Mouse (Mus musculus) R1 (cell line): Measurements from ENCODE around the gene Tas2r135.

Source experiments
- DNase-seq: peaks from one replicate; pipeline ENCODE4 v3.0.0-alpha.2; 2018; ENCODE audit warnings: low read depth, low spot score

Tas2r135 gene

DNA sequence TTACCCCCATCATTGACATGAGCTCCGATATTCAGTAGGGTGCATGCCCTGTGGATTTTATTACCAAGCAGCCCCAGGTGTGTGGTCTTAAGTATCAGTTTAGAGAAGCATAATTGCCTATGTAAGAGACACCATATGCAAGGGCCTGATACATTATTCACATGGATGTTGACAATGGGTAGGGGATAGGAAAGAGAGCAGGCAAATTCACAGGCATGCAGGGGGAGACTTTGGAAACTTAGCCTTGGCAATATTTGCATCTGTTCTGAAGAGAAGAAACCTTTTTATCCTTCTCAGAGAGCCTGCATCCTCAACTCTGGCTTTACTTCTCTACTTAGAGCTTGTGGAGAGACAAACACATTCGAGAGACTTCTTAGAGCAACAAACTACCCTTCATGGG lies at the start of gene Tas2r135:
TSS of gene Tas2r135 (plus strand) at position 301 of the 400 bp plus-strand sequence.
- DNase-seq: no peak

DNA sequence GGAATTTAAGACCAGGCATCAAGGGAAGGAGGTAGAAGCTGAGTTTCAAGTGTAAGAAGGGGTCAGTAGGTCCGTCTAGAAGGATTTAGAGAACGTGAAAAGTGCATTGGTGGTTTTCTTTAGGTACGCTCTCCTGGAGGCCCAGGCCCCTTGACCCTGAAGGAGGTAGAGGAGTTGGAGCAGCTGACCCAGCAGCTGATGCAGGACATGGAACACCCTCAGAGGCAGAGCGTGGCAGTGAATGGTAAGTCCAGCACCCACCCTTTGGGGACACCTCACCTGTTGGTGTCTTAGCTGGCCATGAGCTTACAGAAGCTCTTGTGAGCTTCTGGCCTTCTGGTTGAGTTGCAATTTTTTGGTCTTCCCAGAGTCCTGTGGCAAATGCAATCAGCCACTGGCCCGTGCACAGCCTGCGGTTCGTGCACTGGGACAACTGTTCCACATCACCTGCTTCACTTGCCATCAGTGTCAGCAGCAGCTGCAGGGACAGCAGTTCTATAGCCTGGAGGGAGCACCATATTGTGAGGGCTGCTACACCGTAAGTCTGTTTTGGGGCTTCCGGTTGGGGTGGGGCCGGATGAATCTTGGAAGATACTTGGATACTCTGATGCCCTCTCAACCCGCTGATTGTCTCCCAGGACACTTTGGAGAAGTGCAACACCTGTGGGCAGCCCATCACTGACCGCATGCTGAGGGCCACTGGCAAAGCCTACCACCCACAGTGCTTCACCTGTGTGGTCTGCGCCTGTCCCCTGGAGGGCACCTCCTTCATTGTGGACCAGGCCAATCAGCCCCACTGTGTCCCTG lies 49.2 kb upstream of the Tas2r135 start:
- no peak for DNase-seq

DNA sequence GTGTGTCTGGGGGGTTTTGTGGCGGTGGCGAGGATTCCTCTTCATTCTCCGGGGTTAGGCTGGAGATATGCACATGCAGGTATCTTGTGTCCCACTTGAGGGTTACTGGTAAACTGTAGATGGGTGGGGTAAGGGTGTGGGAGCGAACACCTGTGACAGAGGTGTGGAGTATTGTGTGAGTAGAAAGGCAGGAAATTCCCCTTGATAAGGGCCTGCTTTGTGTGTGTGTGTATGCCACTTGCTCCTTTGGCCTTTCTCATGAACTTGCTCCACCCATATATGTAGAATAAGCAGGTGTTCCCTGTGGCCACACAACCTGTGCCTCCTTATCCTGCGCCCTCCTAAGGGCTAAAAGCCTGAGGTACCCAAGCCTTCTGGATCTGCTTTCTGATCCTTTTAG lies 48.3 kb upstream of the Tas2r135 start:
- DNase-seq: peak; percentile 9

DNA sequence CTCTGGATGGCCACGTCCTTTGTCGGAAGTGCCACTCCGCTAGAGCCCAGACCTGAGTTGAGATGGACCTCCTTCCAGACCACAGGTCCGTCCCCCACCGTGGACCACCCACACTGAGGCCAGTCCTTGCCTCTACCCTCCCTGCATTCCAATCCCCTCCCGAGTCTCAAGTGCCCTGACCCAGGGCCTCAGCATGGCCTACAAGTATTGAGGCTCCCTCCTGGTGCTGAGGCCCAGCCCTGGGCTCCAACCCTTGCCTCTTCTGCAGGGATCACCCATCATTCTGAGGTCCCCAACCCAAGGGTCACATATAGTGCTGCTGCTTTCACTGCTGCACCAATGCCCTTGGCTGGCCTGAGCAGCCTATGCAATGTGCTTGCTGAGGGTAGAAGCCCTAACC lies 47.3 kb upstream of the Tas2r135 start:
- no peak for DNase-seq

DNA sequence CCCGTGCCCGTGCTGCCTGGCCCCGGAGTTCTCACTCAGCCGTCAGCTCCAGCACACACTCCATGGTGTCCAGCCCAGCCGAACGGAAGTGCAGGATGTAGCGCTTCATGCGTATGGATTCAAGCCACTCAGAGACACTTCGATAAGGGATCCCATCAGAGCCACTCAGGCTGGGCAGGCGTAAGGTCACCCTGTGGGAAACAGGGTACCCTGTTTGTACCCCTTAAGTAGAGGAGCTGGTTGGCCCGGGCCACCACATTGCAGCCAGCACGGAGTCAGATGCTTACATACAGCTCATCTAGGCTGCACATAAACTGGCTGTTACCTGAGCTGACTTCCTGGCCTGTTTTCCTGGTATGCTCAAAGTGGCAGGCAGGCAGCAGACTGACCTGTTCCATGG lies 46.3 kb upstream of the Tas2r135 start:
- DNase-seq: no peak

DNA sequence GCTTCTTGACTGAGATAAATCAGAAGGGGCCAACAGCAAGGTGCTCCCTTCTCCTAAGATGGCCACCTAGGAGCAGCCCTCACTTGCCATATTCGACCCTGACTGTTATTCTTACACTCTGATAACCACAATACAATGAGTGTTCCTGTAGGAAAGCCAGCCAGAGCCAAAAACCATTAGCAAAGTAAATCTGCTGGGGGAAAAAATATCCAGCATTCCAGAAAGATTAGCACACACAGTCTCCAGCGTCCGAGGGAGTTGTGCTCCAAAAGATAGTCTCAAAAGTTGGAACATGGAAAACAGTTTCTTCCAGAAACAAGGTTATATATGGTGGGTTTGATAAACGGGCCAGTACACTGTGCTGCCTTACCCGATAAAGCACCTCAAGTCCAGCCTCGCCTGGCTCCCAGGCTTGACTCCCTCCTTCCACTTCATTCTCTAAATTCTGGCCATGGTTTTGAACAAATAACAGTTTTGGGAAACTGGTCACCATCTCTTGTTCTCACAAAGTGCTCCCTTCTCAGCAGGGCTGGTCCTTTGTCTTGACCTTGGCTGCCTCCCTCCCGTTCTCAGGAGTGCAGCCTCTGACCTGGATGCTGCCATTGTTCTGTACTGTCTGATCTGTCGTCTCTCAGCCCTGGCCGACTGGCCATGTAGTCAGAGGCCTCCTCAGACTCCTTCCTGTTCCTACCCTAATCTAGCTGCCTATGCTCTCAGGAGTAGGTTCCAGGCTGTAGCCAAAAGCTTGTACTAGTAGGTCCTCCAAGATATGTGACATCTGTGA lies 45.7 kb upstream of the Tas2r135 start:
- DNase-seq: no peak

DNA sequence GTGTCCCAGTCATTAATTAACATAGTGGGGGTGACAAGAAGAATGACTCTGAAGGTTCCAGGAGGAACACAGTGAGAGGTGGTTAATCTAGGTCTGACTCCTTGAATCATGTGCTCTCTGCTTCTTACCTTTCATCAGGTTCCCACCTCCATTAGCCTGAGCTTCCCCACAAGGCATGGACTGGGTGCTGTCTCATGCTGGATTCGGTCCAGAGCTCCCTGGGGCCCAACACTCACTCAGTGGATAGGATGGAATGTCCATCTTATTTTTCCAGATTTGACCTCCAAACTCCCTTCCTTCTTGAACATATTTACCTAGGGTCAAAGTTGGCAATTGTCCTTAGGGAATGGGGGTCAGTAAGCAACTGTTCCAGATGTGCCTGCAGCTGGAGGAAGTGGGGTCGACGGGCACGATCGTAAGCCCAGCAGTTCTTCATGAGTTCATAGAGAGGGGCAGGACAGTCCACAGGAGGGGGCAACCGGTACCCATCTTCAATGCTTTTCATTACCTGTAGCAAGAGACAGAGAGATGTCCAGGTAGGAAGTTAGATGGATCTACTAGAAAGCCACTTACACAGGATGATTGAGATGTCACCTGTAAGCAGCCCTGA lies 44.9 kb upstream of the Tas2r135 start:
- no peak for DNase-seq

DNA sequence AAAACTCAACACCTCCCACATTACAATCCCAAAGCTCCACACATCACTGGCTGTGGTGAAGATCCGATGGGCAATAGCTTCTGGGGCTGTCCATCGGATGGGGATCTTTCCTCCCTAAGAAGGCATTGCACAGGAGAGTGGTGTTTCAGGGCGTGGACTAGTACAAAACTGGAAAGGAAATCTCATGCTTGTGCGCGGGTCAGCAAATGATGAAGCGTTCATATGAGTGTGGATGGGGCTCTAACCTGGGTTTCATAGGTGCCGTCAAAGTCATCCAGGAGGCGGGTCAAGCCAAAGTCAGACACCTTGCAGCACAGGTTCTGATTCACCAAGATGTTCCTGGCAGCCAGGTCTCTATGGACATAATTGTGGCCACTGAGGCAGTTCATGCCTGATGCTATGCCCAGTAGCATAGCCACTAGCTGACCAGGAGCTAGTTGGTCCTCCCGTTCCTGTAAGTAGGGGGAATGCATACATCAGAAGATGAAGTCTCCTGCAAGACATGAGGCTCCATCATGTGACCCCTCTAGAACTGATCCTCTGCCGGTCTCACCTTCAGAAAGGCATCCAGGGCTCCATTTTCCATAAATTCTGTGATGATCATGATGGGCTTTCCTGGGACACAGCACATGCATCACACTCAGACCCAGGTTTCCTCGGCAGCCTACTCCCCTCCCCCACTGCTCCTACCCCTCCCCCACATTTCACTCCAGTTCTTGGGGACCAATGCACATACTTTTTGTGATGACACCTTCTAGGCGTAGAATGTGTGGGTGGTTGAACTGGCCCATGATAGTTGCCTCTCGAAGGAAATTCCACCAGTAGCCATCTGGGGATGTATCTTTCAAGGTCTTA lies 44.0 kb upstream of the Tas2r135 start:
- no peak for DNase-seq

DNA sequence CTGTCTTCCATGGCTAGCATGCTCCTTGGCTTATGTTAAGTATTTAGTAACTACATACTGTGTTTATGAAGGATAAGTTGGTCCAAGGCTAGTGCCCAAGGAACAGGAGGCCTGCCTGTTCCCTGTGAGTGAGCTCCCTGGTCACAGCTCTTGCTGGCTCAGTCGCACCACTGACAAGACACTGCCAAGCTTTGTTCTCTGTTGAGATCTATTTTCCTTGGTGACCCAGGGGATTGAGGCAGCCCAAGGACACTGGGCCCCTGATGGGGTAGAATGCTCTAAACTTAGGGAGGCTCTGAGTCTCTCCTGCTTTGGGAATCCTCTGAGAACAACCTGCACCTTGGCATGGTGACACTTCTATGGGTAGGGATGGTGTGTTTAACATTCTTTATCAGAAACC lies 43.2 kb upstream of the Tas2r135 start:
- no peak for DNase-seq

DNA sequence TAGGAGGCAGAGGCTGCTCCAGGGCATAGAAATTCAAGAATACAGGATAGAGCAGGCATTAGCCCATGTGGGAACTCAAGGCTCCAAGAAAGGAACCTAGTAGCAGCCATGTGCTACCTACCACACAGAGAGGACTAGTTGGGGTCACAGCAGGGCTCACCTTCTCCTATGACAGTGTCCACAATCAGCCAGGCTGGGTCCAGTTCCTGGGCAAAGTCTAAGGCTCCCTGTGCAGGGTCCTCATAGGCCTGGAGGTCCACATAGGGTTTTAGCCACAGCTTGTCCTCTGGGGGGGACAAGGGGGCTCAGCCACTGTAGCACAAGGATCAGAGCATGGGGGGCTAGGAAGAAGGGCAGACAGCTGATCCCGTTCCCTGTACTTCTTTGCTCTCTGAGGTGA lies 42.7 kb upstream of the Tas2r135 start:
- DNase-seq: no peak

DNA sequence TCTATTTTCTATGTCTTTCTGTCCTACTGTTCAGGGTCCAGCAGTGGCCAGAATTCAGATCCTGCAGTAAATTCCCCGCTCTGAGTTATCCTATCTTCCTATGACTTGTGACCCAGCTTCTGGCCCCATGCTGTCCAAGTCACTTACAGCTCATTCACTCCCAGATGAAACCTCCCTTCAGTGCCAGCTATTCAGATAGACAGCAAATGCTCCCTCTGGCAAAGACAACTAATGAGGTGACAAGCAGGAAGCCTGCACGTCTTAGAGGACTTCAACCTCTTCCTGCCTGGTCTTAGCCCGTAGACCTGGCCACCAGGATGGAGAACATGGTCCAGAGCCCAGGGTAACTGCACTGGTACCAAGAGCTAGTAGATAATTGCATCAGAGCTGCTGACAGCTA lies 42.3 kb upstream of the Tas2r135 start:
- DNase-seq: no peak

DNA sequence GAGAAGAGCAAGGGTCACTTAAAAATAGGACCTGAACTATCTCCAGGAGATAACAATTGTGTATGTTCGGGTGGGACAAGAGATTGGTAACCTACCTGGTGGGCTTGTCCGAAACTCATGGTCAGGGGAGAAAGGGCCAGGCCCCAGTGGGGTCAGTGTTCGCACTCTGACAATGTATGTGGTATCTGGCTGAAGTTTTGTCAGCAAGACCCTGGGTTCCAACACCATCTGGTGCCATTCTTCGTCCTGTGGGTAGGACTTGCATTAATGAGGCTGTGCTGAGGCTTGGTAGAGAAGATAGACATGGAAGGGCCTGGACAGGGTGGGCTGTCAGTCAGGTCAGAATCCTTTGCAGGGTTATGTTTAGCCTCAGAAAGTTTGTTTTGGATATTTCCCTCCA lies 41.2 kb upstream of the Tas2r135 start:
- no peak for DNase-seq

DNA sequence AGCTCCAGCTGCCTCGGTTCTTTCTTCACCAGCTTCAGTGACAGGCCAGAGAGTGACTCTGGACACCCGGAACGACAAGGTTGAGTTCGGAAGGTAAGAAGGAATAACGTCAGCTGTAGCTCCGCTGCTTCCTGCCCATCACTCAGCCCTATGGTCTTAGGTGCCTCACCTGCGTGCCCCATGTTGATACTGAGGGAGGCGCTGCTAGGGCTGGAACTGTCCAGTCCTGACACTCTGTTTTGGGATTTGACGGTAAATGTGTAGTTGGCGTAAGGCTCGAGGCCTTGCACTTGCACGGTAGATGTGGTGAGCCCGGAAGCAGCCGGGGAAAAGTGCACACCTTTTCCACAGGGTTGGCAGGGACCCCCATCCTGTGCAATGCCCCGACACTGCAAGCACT lies 40.6 kb upstream of the Tas2r135 start:
- DNase-seq: no peak

DNA sequence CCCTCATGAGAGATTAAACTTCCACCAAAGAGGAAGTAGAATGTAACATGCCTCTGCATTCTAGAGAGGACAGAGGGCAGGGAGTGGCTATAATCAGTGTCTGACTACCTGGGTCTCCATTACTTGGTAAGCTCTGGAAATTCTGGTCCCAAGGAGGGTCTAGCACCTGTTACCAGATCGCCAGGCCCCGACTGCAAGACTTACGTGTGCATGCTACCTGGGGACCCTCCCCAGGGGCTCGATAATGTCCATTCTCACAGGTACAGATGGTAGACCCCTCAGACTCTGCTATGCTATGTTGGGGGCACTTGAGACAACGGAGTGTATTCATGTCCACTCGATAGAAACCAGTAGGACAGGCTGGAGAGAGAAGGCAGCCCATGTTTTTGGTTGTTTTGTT lies 40.0 kb upstream of the Tas2r135 start:
- DNase-seq: no peak

DNA sequence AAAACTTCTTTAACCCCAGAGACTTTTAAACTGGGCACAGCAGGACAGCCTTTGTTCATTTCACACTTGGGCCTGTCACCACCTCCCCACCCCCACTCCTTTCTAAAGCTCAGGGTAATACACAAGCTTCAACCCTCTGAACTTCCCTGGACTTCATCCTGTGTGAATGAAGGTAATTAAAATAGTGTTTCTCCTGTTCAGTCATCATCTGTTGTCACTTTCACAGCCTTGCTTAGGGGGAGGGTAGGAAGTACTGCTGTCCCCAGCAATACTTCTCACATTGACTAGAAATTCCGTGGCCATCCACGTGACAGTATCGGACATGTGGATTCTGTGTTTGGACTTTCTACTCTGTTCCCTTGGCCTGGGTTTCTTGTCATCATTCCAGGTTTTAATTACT lies 35.4 kb upstream of the Tas2r135 start:
- peak; percentile 35 for DNase-seq

DNA sequence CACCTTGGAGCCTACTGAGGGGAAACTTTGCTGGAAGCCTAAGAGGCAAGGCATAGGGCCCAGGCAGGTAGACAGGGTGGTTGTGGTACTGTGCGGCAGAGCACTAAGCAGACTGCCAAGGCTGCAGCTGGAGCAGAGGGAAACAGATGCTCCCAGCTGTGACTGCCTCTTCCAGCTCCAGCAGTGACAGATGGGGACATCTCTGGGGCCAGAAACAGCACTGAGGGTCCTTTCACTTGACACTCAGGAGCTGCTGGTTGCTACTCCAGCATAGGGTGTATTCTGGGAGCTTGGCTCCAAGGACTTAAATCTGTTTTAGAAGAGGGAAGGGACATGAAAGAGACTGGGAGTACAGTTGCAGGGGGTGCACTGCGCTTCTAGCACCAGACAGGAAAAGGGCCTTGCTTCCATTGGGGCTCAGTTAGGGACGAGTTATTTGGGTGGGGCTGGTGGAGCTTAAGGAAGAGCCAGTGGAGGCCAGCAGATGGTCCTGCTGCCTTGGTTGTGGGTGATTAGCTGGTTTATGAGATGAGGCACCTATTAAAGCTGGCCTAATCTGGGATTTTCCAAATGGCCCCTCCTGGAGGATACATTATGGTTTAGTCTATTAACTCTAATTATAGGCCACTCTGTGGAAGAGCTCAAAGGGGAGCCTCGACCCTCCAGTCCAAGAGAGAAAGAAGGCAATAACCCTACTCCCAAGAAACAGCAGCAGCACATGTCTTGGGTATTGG lies 34.4 kb upstream of the Tas2r135 start:
- no peak for DNase-seq

DNA sequence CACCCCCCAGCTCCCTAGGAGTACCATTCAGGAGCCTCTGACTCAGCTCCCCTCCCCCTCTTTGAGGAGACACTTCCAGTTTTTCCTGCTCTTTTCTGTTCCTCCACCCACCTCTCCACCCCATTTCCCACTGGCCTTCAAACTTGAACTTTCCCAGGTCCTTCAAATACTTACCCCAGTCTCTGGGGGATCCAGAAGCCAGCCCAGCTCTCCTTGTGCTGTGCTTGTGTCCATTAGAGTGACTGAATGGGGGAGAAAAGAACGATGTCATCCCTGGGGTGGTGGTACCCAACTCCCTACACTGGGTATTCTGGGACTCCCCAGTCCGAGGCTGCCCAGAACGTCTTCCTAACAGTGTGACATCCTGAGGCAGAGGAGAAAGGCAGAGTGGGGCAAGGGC lies 33.2 kb upstream of the Tas2r135 start:
- DNase-seq: no peak

DNA sequence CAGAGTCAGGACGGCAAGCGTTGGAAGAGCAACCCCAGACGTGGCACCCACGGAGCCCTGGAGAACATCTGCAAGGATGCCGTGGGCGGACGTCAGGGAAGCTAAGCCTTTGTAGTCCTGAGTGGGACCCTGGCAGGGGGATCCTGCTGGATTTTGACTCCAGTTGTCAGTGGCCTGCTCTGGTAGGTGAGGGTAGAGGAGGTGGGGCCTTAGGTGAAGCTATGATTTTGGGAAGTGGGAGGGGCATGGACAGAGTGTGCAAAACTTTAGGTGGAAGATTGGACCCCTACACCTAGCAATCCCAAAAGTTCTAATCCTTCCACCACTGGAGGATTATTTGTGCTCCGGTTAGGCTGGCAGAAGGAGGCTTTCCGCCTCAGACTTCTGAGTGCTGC lies 32.8 kb upstream of the Tas2r135 start:
- DNase-seq: peak; percentile 21

DNA sequence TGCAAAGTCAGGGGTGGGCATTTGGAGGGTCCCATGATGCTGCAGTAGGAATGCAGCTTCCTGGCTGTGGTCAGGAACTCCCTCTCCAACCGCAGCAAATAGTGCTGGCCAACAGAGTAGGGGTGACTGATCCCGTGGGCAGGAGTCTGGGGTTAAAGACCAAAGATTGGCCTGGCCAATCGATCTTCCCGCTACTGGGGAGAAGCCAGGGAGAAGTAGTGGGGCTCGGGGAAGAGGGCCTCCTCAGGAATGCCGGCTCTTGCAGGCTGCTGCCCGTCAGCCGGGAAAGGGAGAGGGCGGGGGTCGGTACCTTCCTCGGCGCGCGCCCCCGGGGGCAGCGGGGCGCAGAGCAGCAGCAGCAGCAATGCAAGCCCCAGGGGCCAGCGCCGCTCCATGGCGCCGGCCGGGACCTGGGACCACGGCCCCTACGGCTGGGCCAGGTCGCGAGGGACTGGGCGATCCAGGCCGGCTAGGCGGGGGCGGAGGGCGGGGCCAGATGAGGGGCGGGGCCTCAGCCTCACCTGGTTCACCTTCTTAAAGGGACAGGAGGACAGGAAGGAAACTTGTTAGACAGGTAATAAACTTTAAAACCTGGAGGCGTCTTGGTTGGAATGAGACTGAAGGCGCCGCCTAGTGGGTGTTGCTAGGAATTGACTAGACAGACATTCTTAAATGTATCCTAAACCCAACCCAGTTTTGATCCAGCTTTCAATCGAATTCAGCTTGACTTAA lies 32.3 kb upstream of the Tas2r135 start, which contains the start of gene Epha1:
TSS of gene Epha1 (minus strand) at position 453 of the 732 bp plus-strand sequence.
- peak; percentile 83 for DNase-seq
